Mouse (Mus musculus) midbrain, embryonic 13.5 days (tissue): Measurements from ENCODE around the gene Sox9. TPM values are rescaled to one million over a fixed set of nuclear protein-coding genes. Genes with fewer than 3 reads are reported as not detected.

ENCODE experiments used
- ATAC-seq: fragments of 200-750 bp; cut with Nextera tagmentation; 2 replicates; pipeline ENCODE4 v1.8.0; 2017; ENCODE audit warnings: mild to moderate bottlenecking, moderate TSS enrichment, moderate library complexity
- H3K27ac ChIP-seq: fragments of 300-500 bp; sonication (generic); 2 replicates; pipeline ENCODE4 v1.5.1; 2015; ENCODE audit warnings: inconsistent platforms, mild to moderate bottlenecking, moderate library complexity
- H3K27me3 ChIP-seq: fragments of 300-500 bp; sonication (generic); 2 replicates; pipeline ENCODE4 v1.6.1; 2015; ENCODE audit warnings: mild to moderate bottlenecking, inconsistent platforms
- H3K36me3 ChIP-seq: fragments of 300-500 bp; sonication (generic); 2 replicates; pipeline ENCODE4 v1.6.1; 2015; ENCODE audit warnings: mild to moderate bottlenecking, inconsistent platforms
- H3K4me1 ChIP-seq: fragments of 300-500 bp; sonication (generic); replicated peaks from 2 replicates; pipeline ENCODE4 v1.6.1; 2015; ENCODE audit warnings: inconsistent platforms
- H3K4me2 ChIP-seq: fragments of 300-500 bp; sonication (generic); replicated peaks from 2 replicates; pipeline ENCODE4 v1.6.1; 2015; ENCODE audit warnings: moderate library complexity, mild to moderate bottlenecking, inconsistent platforms
- H3K4me3 ChIP-seq: fragments of 300-500 bp; sonication (generic); replicated peaks from 2 replicates; pipeline ENCODE4 v1.5.1; 2015; ENCODE audit warnings: mild to moderate bottlenecking, inconsistent platforms
- H3K9ac ChIP-seq: fragments of 300-500 bp; sonication (generic); replicated peaks from 2 replicates; pipeline ENCODE4 v1.6.1; 2015; ENCODE audit warnings: mild to moderate bottlenecking, inconsistent platforms
- H3K9me3 ChIP-seq: fragments of 300-500 bp; sonication (generic); 2 replicates; pipeline ENCODE4 v1.6.1; 2016; ENCODE audit warnings: mild to moderate bottlenecking, inconsistent platforms
- WGBS: fragments of 180-500 bp; shearing (Covaris S2); methylation state at CpG from one replicate; pipeline ENCODE4 v1.1.7; 2015; 5-methylcytosine and 5-hydroxymethylcytosine counted together
- polyA plus RNA-seq: library from polyadenylated mRNA; unstranded; fragments of >200 nt; fragmentation: Nextera tagmentation; extraction: Ambion mirVana; gene quantifications from 2 replicates; pipeline ENCODE4 v1.2.1, GENCODE M21; 2015

Gene Sox9
- polyA plus RNA-seq, 1 experiment from 2014 or later = 83.9 TPM

DNA sequence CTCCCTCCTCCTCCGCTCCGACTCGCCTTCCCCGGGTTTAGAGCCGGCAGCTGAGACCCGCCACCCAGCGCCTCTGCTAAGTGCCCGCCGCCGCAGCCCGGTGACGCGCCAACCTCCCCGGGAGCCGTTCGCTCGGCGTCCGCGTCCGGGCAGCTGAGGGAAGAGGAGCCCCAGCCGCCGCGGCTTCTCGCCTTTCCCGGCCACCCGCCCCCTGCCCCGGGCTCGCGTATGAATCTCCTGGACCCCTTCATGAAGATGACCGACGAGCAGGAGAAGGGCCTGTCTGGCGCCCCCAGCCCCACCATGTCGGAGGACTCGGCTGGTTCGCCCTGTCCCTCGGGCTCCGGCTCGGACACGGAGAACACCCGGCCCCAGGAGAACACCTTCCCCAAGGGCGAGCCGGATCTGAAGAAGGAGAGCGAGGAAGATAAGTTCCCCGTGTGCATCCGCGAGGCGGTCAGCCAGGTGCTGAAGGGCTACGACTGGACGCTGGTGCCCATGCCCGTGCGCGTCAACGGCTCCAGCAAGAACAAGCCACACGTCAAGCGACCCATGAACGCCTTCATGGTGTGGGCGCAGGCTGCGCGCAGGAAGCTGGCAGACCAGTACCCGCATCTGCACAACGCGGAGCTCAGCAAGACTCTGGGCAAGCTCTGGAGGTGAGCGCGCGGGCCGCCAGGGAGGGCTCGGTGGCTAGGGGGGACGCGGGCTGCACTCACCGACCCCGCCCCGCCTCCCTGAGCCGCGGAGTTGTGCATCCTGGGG is 515 bp downstream of the Sox9 start:
- H3K9ac ChIP-seq = peak overlapping the region; percentile 88
- H3K4me1 ChIP-seq = peaks cover 70% of the 10 kb centered on the region
- peak overlapping the region; percentile 78 for H3K4me3 ChIP-seq
- no peaks in the 10 kb centered on the region for H3K9me3 ChIP-seq
- peak overlapping the region; percentile 90 for H3K27ac ChIP-seq
- 0% methylated on average over 71 of the region's 75 CpGs for WGBS
- peak; percentile 46 for ATAC-seq
- peak overlapping the region; percentile 95 for H3K4me2 ChIP-seq
- peaks cover 26% of the 10 kb centered on the region for H3K27me3 ChIP-seq
- H3K36me3 ChIP-seq = no peaks in the 10 kb centered on the region

GRCm38 (mm10) chr11:112783401-112784346 is 1.6 kb downstream of the Sox9 start:
- H3K27me3 ChIP-seq = peaks cover 15% of the 10 kb centered on the region
- ATAC-seq = no peak
- H3K27ac ChIP-seq = peak overlapping the region; percentile 90
- peak overlapping the region; percentile 95 for H3K4me2 ChIP-seq
- peaks cover 74% of the 10 kb centered on the region for H3K4me1 ChIP-seq
- peak overlapping the region; percentile 88 for H3K9ac ChIP-seq
- H3K36me3 ChIP-seq = no peaks in the 10 kb centered on the region
- under 1% methylated on average over 37 of the region's 42 CpGs for WGBS
- H3K4me3 ChIP-seq = peak overlapping the region; percentile 78
- no peaks in the 10 kb centered on the region for H3K9me3 ChIP-seq

- Histone ChIP-seq H3K27ac (peak overlapping the region; percentile 90), H3K4me3 (peak overlapping the region; percentile 78), H3K9ac (peak overlapping the region; percentile 88), H3K4me1 (peaks cover 68% of the 10 kb centered on the region), H3K4me2 (peak overlapping the region; percentile 95), H3K36me3 (no peaks in the 10 kb centered on the region), H3K9me3 (no peaks in the 10 kb centered on the region), H3K27me3 (peaks cover 7% of the 10 kb centered on the region)
- no peak for ATAC-seq
- WGBS = 6% methylated on average over 30 of the region's 30 CpGs
These were observed 2.4 kb downstream of the Sox9 start for GRCm38 (mm10) chr11:112784347-112784902.

DNA sequence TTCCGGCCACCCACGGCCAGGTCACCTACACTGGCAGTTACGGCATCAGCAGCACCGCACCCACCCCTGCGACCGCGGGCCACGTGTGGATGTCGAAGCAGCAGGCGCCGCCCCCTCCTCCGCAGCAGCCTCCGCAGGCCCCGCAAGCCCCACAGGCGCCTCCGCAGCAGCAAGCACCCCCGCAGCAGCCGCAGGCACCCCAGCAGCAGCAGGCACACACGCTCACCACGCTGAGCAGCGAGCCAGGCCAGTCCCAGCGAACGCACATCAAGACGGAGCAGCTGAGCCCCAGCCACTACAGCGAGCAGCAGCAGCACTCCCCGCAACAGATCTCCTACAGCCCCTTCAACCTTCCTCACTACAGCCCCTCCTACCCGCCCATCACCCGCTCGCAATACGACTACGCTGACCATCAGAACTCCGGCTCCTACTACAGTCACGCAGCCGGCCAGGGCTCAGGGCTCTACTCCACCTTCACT is 2.9 kb downstream of the Sox9 start:
- peak; percentile 43 for ATAC-seq
- H3K27me3 ChIP-seq = peaks cover 5% of the 10 kb centered on the region; the same call in 1 of the 2 replicates
- no peaks in the 10 kb centered on the region for H3K9me3 ChIP-seq
- peak overlapping the region; percentile 78 for H3K4me3 ChIP-seq
- H3K27ac ChIP-seq = peak overlapping the region; percentile 90
- H3K36me3 ChIP-seq = no peaks in the 10 kb centered on the region
- peak overlapping the region; percentile 88 for H3K9ac ChIP-seq
- H3K4me1 ChIP-seq = peaks cover 64% of the 10 kb centered on the region
- peak overlapping the region; percentile 95 for H3K4me2 ChIP-seq
- WGBS = 2% methylated on average over 34 of the region's 34 CpGs

GRCm38 (mm10) chr11:112785581-112785980 is 3.6 kb downstream of the Sox9 start:
- Histone ChIP-seq H3K4me2 (peak overlapping the region; percentile 95), H3K4me3 (peak overlapping the region; percentile 78), H3K9ac (peak overlapping the region; percentile 88), H3K9me3 (no peaks in the 10 kb centered on the region; the same call in 1 of the 2 replicates), H3K27me3 (peaks cover 7% of the 10 kb centered on the region; the same call in 1 of the 2 replicates), H3K36me3 (no peaks in the 10 kb centered on the region), H3K4me1 (peaks cover 59% of the 10 kb centered on the region), H3K27ac (no peak overlapping the region)
- WGBS = 24% methylated on average over 8 of the region's 8 CpGs
- no peak for ATAC-seq

DNA sequence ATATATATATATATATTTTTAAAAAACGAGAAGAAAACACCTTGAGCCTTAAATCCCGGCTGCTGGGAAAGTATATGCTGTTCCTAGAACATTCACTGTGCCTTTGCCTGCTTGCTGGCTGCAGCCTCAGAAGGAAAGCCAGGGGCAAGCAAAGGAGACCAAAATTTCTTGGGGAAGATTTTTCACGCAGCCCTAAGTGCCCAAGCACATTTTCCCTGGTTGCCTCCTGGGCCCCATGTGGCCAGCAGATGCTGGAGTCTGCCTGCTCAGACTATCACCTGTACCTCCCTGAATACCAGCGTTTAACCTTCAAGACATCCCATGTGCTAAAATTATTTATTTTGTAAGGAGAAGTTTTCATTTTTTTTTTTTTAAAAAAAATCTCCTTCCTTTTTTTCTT is 4.4 kb downstream of the Sox9 start:
- H3K27me3 ChIP-seq = 0 out of 2 replicates have a peak, but pooled peaks cover 2% of the 10 kb centered on the region
- H3K27ac ChIP-seq = peak overlapping the region; percentile 59; the same call in 1 of the 2 replicates
- 65% methylated on average over 4 of the region's 4 CpGs for WGBS
- peak overlapping the region; percentile 34 for H3K4me3 ChIP-seq
- no peaks in the 10 kb centered on the region; the same call in 1 of the 2 replicates for H3K9me3 ChIP-seq
- no peak for ATAC-seq
- H3K36me3 ChIP-seq = no peaks in the 10 kb centered on the region
- H3K4me2 ChIP-seq = peak overlapping the region; percentile 52
- peak overlapping the region; percentile 53; the same call in 1 of the 2 replicates for H3K9ac ChIP-seq
- peaks cover 51% of the 10 kb centered on the region for H3K4me1 ChIP-seq

DNA sequence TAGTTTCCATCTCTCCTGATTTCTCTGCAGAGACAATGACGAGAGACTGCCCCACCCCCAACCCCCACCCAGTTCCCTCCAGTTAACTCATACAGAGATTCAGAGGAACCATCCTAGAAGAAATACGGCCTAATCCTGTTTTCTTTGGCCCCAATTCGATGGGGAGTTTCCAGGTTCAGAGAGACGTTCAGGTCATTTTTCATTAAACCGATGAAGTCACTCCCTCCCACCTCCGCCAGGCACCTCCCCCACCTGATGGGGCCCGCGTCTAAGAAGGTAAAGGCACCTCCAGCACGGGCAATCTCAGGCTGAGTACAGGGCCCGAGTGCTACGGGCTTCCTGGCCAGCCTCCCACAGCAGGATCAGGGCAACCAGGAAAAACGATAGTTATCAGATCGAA is 6.3 kb downstream of the Sox9 start:
- 0 out of 2 replicates have a peak overlapping the region, but pooled peaks have one; percentile 19 for H3K4me2 ChIP-seq
- whole genome bisulfite sequencing = 17% methylated on average over 13 of the region's 13 CpGs
- H3K4me3 ChIP-seq = no peak overlapping the region
- H3K9ac ChIP-seq = no peak overlapping the region
- H3K27me3 ChIP-seq = 0 out of 2 replicates have a peak, but pooled peaks cover 2% of the 10 kb centered on the region
- peaks cover 2% of the 10 kb centered on the region; the same call in 1 of the 2 replicates for H3K9me3 ChIP-seq
- H3K4me1 ChIP-seq = peaks cover 39% of the 10 kb centered on the region
- H3K27ac ChIP-seq = no peak overlapping the region
- no peaks in the 10 kb centered on the region for H3K36me3 ChIP-seq
- no peak for ATAC-seq

- ATAC-seq = no peak
- 91% methylated on average over 5 of the region's 5 CpGs for WGBS
These were observed 14.4 kb downstream of the Sox9 start for GRCm38 (mm10) chr11:112796379-112796778.

GRCm38 (mm10) chr11:112798831-112799382 is 16.9 kb downstream of the Sox9 start:
- peaks cover 18% of the 10 kb centered on the region for H3K4me1 ChIP-seq
- 69% methylated on average over 13 of the region's 13 CpGs for WGBS
- no peak overlapping the region for H3K4me2 ChIP-seq

More at GRCm38 (mm10) chr11:112796379-112796778, 14.4 kb downstream of the Sox9 start:
- Histone ChIP-seq H3K4me2 (no peak overlapping the region), H3K9ac (no peak overlapping the region), H3K4me1 (peaks cover 12% of the 10 kb centered on the region), H3K36me3 (no peaks in the 10 kb centered on the region), H3K27me3 (no peaks in the 10 kb centered on the region), H3K9me3 (0 out of 2 replicates have a peak, but pooled peaks cover 2% of the 10 kb centered on the region), H3K27ac (no peak overlapping the region), H3K4me3 (no peak overlapping the region)

GRCm38 (mm10) chr11:112801189-112801818 is 19.3 kb downstream of the Sox9 start:
- Histone ChIP-seq H3K4me3 (no peak overlapping the region), H3K36me3 (no peaks in the 10 kb centered on the region), H3K27me3 (peaks cover 8% of the 10 kb centered on the region; the same call in 1 of the 2 replicates), H3K9ac (no peak overlapping the region), H3K9me3 (no peaks in the 10 kb centered on the region), H3K27ac (no peak overlapping the region), H3K4me1 (peaks cover 20% of the 10 kb centered on the region), H3K4me2 (no peak overlapping the region)
- 14% methylated on average over 4 of the region's 4 CpGs for WGBS
- 0 out of 2 replicates have a peak, but pooled peaks have one; percentile 40 for ATAC-seq

More at GRCm38 (mm10) chr11:112798831-112799382, 16.9 kb downstream of the Sox9 start:
- no peaks in the 10 kb centered on the region for H3K9me3 ChIP-seq
- ATAC-seq = no peak
- no peaks in the 10 kb centered on the region for H3K36me3 ChIP-seq
- peaks cover 8% of the 10 kb centered on the region; the same call in 1 of the 2 replicates for H3K27me3 ChIP-seq
- H3K27ac ChIP-seq = no peak overlapping the region
- H3K9ac ChIP-seq = no peak overlapping the region
- H3K4me3 ChIP-seq = no peak overlapping the region
